Mouse (Mus musculus) forebrain, embryonic 14.5 days (tissue): ENCODE measurements at regions not wholly inside any gene's neighbourhood (a gene's known extent, or its start where the extent isn't known, plus 50 kb on each side); places are given as distances from the start of the nearest gene placed in this dataset.

Source experiments
- ATAC-seq: fragments of 200-750 bp; cut with Nextera tagmentation; 2 replicates; pipeline ENCODE4 v1.8.0; 2017; ENCODE audit warnings: mild to moderate bottlenecking, moderate library complexity
- DNase-seq: peaks from one replicate; pipeline ENCODE4 v3.0.0-alpha.2; 2015; ENCODE audit warnings: low spot score
- H3K27ac ChIP-seq: fragments of 300-500 bp; sonication (generic); 2 replicates; pipeline ENCODE4 v1.5.1; 2014; ENCODE audit warnings: low read depth, mild to moderate bottlenecking, control low read depth, low read length, moderate library complexity
- H3K27me3 ChIP-seq: fragments of 300-500 bp; sonication (generic); replicated peaks from 2 replicates; pipeline ENCODE4 v1.6.1; 2014; ENCODE audit warnings: low read length, control low read depth, mixed read lengths; ENCODE audit not compliant: control insufficient read depth, insufficient read depth
- H3K36me3 ChIP-seq: fragments of 300-500 bp; sonication (generic); 2 replicates; pipeline ENCODE4 v1.6.1; 2014; ENCODE audit warnings: low read length, control low read depth; ENCODE audit not compliant: control insufficient read depth, insufficient read depth
- H3K4me1 ChIP-seq: fragments of 300-500 bp; sonication (generic); 2 replicates; pipeline ENCODE4 v1.6.1; 2014; ENCODE audit warnings: antibody characterized with exemption, low read length, control low read depth; ENCODE audit not compliant: control insufficient read depth, insufficient read depth
- H3K4me2 ChIP-seq: fragments of 300-500 bp; sonication (generic); 2 replicates; pipeline ENCODE4 v1.6.1; 2014; ENCODE audit warnings: mild to moderate bottlenecking, control low read depth, low read length
- H3K4me3 ChIP-seq: fragments of 300-500 bp; sonication (generic); 2 replicates; pipeline ENCODE4 v1.5.1; 2014; ENCODE audit warnings: low read depth, low read length, control low read depth
- H3K9ac ChIP-seq: fragments of 300-500 bp; sonication (generic); 2 replicates; pipeline ENCODE4 v1.6.1; 2014; ENCODE audit warnings: mild to moderate bottlenecking, low read length, control low read depth, moderate library complexity
- H3K9me3 ChIP-seq: fragments of 300-500 bp; sonication (generic); replicated peaks from 2 replicates; pipeline ENCODE4 v1.6.1; 2016; ENCODE audit warnings: low read length, control low read depth, mixed read lengths; ENCODE audit not compliant: control insufficient read depth
- WGBS: fragments of 180-500 bp; shearing (Covaris S2); extraction: QIAGEN DNeasy Blood & Tissue Kit; methylation state at CpG from one replicate; pipeline ENCODE4 v1.1.7; 2014; 5-methylcytosine and 5-hydroxymethylcytosine counted together

DNA sequence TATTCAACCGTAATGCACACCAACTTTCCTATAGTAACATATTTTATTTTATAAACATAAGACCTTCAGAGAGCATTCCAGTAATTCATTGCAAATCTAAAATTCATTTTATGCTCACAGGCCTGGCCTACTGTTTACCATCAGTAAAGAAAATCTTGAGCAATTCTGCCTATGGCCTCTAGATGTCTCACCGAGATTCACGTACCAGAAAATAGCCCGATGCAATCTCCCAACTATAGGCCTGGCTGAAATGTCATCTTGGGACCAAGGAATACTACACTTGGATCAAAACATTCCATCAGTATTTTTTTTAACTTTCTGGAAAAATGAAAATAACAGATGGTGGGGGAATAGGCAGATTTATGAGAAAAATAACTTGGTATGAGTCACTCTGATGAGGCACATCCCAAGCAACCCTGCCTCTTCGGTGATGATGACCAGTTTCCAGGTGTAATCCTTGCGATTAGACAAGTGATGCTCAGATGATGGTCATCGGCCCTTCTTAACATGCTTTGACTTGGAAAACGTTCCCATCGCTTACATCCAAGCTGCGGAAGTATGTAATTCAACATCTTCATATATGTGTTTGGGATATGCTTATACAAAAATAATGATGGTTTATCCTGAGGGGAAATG lies 439.9 kb downstream of the Nyap2 start:
- no peaks in the 10 kb centered on the region for H3K27me3 ChIP-seq
- ATAC-seq, result peak; percentile 71; the same call in 1 of the 2 replicates
- no peak overlapping the region for H3K4me2 ChIP-seq
- 59% methylated on average over 10 of the region's 10 CpGs for WGBS
- H3K9ac ChIP-seq, result no peak overlapping the region
- peaks cover 10% of the 10 kb centered on the region; the same call in 1 of the 2 replicates for H3K4me1 ChIP-seq
- no peaks in the 10 kb centered on the region for H3K36me3 ChIP-seq
- no peaks in the 10 kb centered on the region for H3K9me3 ChIP-seq
- DNase-seq, result peak; percentile 77
- no peak overlapping the region for H3K4me3 ChIP-seq
- no peak overlapping the region for H3K27ac ChIP-seq

DNA sequence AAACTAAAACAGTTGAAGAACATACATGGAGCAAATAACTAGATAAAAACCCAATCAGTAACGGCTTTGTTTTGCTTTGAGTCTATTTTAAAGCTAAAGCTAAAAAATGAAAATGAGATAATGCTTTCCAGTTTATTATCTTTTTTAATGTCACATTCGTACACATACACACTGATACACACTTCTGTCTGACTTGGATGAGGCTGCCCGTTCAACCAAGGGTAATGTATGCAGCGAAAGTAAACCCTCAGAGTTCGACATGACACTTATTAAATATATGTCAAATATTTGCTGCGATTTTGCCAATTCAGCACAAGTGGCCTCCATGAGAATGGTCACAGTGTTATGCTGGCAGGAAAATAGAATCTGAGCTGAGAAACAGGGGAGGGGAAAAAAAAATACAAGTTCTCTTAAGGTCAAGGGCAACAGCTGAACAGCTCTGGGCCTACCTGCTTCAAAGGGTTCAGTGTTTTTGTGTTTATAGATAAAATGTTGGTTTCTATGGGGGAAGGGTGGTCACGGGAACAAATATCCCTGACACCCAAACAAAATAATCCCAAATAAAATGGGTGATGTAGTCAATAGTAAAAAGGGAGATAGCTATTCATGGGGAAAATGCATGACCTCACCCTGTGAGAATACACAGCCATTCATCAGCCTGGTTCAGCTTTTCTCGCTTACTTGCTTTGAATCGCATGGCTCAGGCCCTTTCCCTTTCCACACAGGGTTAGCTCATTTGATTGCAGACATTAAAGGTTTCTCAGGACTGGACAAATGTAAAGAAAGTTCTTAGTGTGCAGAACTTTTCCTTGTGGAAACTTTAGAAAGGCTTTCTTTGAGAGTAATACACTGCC lies 443.9 kb downstream of the Nyap2 start:
- H3K9me3 ChIP-seq, result no peaks in the 10 kb centered on the region
- ATAC-seq, result peak; percentile 93
- peaks cover 13% of the 10 kb centered on the region; the same call in 1 of the 2 replicates for H3K4me1 ChIP-seq
- H3K36me3 ChIP-seq, result no peaks in the 10 kb centered on the region
- peak overlapping the region; percentile 23 for H3K27ac ChIP-seq
- 26% methylated on average over 9 of the region's 9 CpGs for WGBS
- DNase-seq, result peak; percentile 82
- no peak overlapping the region for H3K9ac ChIP-seq
- no peaks in the 10 kb centered on the region for H3K27me3 ChIP-seq
- H3K4me2 ChIP-seq, result no peak overlapping the region
- no peak overlapping the region for H3K4me3 ChIP-seq

DNA sequence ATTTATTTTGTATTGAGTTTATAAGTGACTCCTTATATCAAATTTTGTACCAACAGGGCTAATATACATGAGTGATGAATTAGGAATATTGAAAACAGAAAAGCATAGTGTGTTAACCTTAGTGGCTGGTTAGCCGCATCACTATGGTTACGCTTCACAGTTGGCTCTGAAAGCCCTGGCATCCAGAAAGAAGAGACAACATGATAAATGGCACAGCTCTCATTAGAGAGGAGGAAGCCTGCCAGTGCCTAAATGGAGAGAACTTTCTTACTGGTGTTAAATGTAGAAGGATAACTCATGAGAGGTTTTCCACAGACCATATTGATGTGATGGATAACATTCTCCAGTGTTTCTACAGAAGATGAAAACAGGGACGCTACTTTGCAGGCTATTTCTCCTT lies 446.2 kb downstream of the Nyap2 start:
- Histone ChIP-seq H3K27me3 (no peaks in the 10 kb centered on the region), H3K27ac (no peak overlapping the region), H3K9ac (no peak overlapping the region), H3K4me3 (no peak overlapping the region), H3K4me1 (peaks cover 13% of the 10 kb centered on the region; the same call in 1 of the 2 replicates), H3K36me3 (no peaks in the 10 kb centered on the region), H3K4me2 (no peak overlapping the region), H3K9me3 (no peaks in the 10 kb centered on the region)
- peak; percentile 61 for DNase-seq
- peak; percentile 32; the same call in 1 of the 2 replicates for ATAC-seq
- WGBS, result 76% methylated on average over 3 of the region's 3 CpGs

DNA sequence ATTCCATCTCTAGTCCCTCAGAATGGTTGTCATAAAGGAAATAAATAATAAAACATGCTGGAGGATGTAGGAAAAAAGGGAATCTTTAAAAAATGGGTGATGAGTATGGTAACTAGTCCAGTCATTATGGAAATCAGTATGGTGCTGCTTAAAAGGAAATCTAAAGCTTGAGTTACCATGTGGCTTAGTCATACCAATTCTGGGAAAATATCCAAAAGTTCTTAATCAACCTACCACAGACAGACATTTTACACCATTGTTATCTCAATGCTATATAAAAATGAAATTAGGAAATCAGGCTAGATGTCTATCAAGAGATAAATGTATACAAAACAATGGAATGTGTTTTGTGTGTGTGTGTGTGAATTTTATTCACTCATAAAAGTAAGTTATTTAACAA lies 449.1 kb downstream of the Nyap2 start:
- Histone ChIP-seq H3K9me3 (no peaks in the 10 kb centered on the region), H3K4me3 (no peak overlapping the region), H3K27ac (no peak overlapping the region), H3K4me1 (peaks cover 11% of the 10 kb centered on the region; the same call in 1 of the 2 replicates), H3K27me3 (no peaks in the 10 kb centered on the region), H3K4me2 (no peak overlapping the region), H3K36me3 (no peaks in the 10 kb centered on the region), H3K9ac (no peak overlapping the region)
- DNase-seq, result no peak
- no peak for ATAC-seq

DNA sequence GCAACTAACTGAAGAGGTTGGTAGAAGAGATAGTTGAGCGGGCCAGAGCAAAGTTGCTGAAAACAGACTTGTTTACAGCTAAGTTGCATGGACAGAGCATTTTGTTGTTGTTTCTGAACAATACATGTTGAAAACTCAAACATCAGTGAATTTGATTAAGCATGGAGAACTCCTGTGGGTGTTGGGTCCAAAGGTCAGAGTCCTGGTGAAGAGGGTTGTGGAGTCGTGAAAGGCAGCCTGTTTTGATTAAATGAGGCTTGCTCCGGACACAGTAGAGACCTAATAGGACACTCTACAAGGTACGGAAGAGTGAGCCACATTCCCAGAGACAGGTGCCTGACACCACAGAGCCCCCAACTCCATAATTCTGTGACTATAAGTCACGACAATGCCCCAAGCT lies 461.1 kb downstream of the Nyap2 start:
- Histone ChIP-seq H3K4me3 (no peak overlapping the region), H3K36me3 (no peaks in the 10 kb centered on the region), H3K27ac (no peak overlapping the region), H3K9ac (no peak overlapping the region), H3K4me2 (no peak overlapping the region), H3K27me3 (no peaks in the 10 kb centered on the region), H3K9me3 (no peaks in the 10 kb centered on the region), H3K4me1 (no peaks in the 10 kb centered on the region)
- 72% methylated on average over 5 of the region's 5 CpGs for WGBS
- DNase-seq (no peak), ATAC-seq (no peak)

DNA sequence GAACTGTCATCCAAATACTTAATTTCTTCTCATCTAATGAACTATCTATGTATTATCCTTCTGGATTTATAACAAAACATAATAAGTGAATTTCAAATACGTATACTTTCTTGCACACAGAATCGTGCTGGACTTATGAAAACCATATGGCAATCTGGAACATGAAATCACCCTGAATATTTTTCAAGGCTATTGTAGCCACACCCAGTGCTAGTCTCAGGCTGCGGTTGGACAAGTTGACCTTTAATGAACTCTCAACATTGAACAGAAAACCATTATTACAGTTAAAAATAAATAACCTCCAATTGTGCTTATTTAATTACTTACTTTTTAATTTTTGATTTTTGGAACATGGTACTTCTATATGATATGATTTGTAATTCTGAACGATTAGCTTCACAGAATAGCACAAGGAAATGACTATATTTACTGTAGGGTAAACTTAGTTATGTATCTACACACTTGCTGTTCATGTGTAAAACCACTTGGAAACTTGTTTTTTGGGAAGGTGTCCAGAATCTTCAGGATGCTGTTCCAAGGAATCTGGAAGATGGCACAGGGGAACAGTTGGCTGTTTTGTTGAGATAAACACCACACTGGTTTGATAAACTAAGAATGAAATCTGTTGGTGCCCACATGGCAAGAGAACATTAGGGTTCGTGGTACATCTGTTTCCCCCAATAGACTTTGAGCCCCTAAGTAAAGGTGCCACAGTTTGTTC lies 463.0 kb downstream of the Nyap2 start:
- no peak overlapping the region for H3K4me3 ChIP-seq
- no peak overlapping the region for H3K27ac ChIP-seq
- WGBS, result 88% methylated on average over 5 of the region's 5 CpGs
- no peaks in the 10 kb centered on the region for H3K4me1 ChIP-seq
- no peaks in the 10 kb centered on the region for H3K9me3 ChIP-seq
- peak; percentile 66 for DNase-seq
- no peaks in the 10 kb centered on the region for H3K36me3 ChIP-seq
- no peak overlapping the region for H3K9ac ChIP-seq
- ATAC-seq, result no peak
- H3K4me2 ChIP-seq, result no peak overlapping the region
- no peaks in the 10 kb centered on the region for H3K27me3 ChIP-seq

DNA sequence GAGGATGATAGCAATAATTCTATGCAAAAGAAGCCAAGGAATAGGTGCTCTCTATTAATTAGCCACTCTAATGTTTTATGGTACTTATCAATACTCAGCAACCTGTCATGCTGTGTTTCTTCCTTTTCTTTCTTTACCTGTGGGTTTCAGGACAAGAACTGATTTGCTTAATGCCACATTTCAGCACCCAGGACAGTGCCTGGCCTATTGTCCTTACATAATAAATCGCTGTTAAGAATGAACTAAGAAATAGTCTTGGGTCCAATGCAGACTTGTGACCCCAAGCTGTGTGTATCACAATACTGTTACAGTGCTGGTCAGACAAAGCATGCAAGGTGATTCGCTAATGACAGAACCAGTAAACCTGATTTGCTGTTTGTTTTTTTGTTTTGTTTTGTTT lies 472.2 kb downstream of the Nyap2 start:
- Histone ChIP-seq H3K4me2 (no peak overlapping the region), H3K27me3 (no peaks in the 10 kb centered on the region), H3K9ac (no peak overlapping the region), H3K4me1 (no peaks in the 10 kb centered on the region), H3K36me3 (no peaks in the 10 kb centered on the region), H3K27ac (no peak overlapping the region), H3K9me3 (no peaks in the 10 kb centered on the region), H3K4me3 (no peak overlapping the region)
- DNase-seq (no peak), ATAC-seq (no peak)
- WGBS, result 68% methylated on average over 2 of the region's 2 CpGs

DNA sequence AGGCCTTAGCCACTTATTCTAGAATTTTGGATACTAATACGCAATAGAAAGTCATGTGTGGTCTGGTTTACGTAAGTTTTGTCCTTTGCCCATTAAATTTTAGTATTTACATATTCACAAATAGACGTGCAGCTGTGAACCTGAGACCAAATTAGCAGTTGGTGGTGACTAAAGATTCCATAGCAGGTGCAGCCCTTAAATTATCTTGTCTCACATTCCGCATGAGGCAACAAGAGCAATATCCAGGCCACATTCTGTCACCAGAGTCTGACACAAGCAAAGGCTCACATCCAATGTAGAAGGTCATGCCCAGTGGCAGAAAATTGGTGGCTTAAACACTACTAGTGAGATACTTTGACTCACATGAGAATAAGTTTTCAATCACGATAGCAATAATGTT lies 473.0 kb downstream of the Nyap2 start:
- 89% methylated on average over 5 of the region's 5 CpGs for WGBS
- Histone ChIP-seq H3K27me3 (no peaks in the 10 kb centered on the region), H3K27ac (no peak overlapping the region), H3K4me2 (no peak overlapping the region), H3K36me3 (no peaks in the 10 kb centered on the region), H3K9me3 (no peaks in the 10 kb centered on the region), H3K9ac (no peak overlapping the region), H3K4me3 (no peak overlapping the region), H3K4me1 (no peaks in the 10 kb centered on the region)
- ATAC-seq (no peak), DNase-seq (no peak)
